Mouse (Mus musculus) hindlimb bud, embryonic 11.5 days (tissue): ENCODE measurements around the gene Sesn1.
A peak's percentile ranks its signal among the peaks of the same experiment; 100 is the strongest.

Experiments
- DNase-seq: peaks from one replicate; pipeline ENCODE4 v3.0.0-alpha.2; 2012; ENCODE audit warnings: low read depth, low spot score; ENCODE audit errors: extremely low spot score

Sesn1 gene

DNA sequence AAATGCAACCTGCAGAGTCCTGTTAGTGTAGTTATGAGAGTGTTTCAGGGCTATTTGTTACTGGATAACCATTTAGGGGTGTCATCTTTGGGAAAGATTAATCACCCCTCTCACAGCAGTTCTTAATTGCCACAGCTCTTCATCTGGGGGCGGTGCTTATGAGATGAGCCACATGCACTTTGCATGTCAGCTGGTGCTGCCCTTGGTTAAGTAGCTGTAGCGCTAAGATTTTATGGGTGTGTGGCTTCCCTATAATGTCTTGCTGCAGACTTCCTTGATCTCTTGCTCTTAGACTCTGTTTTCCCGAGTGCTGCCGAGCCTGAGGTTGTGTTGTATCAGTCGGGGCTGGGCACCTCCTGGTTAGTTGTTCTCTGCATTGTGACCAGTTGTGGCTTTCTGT lies 58.2 kb downstream of the Sesn1 start:
- DNase-seq, result no peak

DNA sequence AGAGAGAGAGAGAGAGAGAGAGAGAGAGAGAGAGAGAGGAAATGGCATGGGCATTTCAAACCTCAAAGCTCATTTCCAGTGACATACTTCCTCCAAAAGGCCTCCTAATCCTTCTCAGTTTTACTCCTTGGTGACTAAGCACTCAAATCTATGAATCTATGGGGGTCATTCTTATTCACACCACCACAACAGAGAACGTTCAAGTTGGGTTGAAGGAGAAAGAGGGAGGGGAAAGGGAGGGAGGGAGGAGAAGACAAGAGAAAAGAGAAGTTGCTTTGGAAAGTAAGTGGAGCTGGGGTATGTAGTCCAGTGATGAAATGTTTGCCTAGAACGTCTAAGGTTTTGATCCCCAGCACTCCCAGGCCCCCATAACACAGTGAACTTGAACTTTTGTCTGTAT lies 60.4 kb downstream of the Sesn1 start:
- DNase-seq, result no peak

DNA sequence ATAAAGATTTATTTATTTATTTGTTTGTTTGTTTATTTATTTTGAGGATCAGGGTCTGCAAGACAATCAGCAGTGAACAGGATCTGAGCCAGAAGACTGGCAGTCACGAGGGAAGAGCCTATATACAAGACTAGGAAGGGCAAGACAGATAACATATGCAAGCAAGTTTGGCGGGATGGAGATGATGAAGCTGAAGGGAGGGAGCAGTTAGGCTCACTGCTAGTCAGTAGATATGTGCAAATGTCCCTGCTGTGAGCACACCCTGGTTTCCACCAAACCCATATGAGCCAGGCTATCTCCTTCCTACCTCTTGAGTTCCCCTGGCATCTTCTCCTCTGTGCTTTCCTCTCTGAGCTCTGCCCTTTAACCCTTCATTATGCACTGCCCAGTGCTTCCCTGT lies 61.8 kb downstream of the Sesn1 start:
- DNase-seq, result no peak

DNA sequence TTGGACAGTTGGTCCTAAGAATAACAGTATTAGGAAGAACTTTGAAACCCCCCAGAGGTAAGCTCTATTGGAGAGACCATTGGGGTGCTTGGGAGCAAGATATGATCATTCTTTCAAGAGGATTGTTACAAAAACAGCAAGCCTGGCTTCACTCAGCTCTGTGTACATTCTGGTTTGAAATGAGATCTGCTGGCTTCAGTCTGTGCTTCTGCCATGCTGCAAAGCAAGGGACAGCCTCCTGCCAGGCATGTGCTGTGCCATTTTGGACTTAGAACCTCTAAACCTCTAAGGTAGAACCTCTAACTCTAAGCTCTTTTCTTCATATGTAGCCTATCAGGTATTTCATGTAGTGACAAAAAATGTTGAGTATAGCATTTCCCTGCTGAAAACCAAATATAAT lies 65.9 kb downstream of the Sesn1 start:
- no peak for DNase-seq

DNA sequence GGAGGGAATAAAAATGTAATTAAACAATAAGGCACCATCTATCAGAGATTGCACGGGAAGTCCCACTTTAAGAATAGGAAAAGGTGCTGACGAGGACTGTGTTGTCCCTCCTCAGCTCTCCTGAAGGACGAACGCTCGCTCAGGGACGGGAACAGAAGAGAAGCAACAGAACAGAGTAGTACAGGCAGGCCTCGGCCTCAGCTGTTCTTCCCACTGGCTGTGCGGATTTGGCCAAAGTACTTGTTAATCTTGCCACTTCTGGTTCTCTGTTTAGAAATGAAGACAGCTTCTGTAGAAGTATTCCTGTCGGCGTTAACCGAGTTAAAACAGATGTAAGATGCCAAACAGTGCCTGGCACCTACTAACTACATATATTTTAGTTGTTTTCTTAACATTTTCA lies 68.6 kb downstream of the Sesn1 start:
- DNase-seq, result no peak

DNA sequence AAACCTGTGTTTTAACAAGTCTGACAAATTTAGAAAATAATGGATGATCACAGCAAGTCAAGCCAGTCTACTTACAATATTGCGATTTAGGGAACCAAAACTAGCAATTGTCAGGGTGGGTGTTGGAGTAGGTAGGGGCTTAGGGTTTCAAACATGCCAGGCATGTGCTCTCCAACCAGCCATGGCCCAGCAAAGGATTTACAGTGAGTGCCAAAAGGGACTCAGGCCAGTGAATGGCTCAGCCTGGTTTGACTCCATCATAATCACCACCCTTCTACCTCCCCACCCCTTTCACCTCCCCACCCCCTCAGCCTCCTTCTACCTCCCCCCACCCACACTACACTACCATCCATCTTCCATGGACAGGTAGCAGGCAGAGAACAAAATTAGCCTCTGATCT lies 69.9 kb downstream of the Sesn1 start:
- DNase-seq, result no peak

DNA sequence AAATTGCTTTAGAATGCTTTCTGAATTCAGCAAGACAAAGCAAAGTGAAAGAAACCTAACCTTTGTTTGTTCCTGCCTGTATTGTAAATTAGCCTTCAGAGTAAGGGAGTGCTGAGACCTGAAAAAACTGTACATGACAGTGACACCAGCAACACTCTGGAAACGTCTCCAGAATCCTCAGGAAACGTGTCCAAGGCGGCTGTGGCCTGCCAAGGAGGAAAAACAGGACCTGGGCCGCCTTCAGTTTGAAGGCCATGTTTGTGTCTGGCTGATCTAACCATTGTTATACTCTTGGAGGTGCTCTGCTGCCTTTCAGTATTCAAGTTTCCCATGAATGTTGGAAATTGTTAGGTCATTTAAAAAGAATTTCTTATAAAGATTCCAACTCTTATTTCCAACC lies 70.5 kb downstream of the Sesn1 start:
- no peak for DNase-seq

DNA sequence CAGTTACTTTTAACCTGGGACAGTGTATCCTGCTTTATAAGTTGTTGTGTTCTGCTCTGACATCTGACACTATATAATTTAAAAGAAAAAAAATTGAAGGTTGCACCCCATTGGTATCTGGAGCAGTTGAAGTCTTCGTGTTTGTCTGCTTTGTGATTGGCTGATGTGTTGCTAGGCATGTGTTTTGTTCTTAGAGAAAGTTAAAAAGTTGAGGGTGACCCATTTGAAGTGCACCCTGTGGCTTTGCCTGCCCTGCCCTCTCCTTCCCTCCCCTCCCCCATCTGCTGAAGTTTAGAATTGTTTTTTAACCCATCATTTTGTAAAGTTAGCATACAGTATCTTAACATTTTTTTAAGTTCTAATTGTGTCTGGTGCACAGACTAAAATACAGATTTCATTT lies 71.0 kb downstream of the Sesn1 start:
- no peak for DNase-seq

DNA sequence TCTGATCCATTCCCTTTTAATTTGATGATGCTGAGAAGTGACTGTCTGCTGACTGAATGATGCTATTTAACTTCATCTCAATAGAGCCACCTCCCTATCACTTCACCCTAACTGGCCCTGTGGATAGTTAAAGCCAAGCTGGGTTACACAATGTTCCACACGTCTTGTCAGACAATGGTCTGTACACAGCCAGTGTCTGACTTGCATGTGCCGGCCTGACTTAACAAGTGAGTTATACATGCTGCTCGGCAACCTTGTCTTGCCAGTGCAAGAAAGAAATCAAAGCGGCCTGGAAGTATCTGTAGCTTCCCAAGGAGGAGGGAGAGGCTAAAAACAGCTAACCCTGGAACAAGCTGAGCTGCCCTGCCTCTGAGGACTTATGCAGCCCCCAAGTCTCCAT lies 71.7 kb downstream of the Sesn1 start:
- no peak for DNase-seq

DNA sequence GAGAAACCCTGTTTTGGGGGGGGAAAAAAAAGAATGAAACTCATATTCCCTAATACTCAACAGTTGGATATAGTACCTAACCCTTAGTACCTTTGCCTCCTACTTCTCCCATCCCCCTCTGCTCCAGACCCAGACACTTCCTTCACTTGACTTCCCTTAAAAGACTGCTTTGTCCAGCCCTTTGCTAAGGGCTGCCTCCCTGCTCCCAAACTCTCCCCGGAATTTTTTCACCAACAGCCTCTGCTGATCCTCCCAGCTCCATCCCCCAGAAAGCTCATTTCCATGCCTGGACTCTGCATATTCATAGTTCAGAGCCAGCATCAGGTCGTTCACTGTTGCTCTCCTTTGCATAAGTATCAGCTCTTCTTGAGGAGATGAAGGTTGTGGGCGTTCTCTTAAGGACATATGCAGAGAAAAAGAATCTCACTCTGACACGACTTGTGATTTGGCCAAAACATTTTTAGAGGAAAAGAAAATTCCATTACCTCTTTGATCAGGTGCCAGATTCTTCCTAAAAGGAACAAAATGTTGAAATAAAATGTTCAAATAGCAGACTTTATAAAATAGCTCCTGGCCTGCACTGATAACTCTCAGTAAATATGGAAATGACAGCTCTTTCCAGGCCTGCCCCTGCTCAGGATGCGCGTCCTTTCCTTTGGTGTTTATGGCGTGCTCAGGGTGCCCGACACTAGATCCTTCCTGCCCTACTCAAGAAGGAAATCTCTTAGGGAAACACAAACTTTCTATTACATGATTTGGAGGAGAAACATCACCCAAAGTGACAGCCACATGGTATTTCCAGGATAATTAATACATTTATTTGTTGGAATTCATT lies 74.2 kb downstream of the Sesn1 start:
- no peak for DNase-seq

DNA sequence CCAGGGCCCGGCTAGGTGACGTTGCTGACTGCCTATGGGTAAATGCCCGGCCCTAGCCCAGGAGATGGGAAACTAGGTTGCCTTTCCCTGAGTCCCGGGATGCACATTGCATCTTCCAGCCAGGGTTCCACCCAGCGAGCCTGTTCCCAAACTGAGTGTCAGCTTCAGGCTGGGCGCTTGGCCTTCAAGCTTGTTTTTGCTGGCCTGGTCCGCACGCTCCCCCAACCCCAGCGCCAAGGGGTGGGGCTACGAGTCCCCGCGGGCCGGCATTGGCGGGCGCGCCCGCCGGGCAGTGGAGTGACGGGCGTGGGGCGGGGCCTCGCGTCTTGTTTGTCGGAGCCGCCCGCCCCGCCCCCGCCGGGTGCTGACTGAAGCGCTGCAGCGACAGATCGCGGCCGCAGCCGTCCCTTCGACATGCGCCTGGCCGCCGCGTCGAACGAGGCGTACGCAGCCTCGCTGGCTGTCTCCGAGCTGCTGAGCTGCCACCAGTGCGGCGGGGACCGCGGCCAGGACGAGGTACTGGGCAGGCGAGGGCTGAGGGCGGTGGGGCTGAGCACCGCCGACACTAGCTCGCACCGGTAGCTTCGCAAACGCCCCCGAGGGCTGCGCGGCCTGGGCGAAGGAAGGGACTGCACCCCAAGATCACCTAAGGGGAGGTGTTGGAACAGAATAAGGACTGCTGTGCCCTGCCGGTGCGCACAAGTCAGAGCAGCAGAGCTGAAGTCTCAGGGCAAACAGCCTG lies 77.5 kb downstream of the Sesn1 start:
- peak; percentile 60 for DNase-seq

DNA sequence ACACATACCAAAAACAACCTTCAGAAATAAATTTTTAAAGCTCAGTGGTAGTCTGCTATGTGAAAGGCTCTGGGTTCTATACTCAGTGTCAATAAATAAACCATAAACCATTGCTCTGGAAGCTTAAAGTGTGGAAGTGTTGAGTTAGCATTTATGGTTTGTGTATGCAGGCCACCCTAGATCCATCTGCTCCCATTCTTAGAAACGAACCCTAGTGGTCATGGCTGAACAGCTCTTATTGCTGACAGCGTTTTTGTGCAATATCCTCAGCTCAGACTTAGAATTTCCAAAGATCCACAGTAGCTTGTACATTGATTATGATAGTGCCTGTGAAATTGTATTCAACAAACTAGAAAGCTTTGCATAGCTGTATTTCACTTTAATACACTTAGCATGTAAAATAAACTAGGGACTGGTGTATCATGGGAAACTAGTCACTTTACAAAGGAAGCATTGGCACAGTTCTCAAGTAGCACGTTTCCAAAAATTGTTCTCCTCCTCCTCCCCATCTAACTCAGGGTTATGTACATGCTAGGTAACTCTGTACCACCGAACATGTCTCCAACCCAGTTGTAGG lies 78.7 kb downstream of the Sesn1 start:
- DNase-seq, result no peak

DNA sequence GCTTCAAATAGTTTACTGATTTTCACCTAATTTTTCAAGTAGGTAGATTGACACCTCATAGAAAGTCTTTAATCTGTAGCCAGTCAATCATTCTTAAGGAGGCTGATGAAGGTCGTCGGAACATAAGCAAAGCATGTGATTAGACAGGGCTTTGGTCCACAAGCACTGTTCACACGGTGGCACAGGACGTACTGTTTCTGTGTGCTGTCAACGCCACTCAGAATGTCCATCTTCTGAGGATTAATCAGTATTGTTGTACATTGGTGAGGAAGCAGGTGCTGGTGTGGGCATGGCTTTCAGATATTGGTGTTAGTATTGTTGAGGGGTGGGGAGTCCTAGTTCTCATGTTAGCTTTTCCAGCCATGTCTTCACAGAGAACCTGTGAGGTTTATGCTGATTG lies 79.8 kb downstream of the Sesn1 start:
- DNase-seq, result no peak

DNA sequence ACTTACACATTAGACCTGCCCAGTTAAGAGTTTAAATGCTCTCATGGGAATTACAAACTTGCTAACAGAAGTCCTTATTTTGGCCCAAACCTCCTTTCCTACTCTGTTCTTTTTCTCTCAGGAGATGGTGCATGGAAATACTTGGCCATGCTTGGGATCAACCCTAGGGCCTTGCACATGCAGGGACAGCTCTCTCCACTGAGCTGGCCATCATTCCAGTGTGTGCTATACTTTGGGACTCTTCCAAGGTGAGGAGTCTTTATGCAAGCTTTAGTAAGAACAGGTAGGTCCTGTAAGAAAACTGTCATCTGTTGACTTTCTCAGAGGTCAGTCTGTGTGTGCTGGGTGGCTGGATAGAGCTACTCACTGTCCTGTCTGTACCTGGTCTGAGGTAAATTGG lies 80.8 kb downstream of the Sesn1 start:
- DNase-seq, result no peak

DNA sequence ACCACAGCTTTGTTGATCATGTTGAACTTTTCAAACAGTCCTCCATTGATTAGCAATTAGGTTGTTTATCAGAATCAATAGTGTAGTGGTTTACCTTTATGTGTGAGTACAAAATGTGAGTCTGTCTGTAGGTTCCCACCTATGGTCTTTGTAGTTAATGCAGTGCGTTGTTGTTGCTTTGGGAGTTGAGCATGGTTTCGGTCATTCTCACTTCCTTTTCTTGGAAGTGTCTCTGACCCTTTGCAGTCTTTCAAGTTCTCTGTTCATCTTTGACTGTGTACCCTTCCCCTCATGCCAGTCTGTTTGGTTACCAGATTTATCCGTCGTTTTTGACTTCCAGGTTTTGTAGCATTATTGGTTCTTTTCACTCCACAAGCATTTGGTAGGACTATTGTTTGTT lies 81.6 kb downstream of the Sesn1 start:
- DNase-seq, result no peak

DNA sequence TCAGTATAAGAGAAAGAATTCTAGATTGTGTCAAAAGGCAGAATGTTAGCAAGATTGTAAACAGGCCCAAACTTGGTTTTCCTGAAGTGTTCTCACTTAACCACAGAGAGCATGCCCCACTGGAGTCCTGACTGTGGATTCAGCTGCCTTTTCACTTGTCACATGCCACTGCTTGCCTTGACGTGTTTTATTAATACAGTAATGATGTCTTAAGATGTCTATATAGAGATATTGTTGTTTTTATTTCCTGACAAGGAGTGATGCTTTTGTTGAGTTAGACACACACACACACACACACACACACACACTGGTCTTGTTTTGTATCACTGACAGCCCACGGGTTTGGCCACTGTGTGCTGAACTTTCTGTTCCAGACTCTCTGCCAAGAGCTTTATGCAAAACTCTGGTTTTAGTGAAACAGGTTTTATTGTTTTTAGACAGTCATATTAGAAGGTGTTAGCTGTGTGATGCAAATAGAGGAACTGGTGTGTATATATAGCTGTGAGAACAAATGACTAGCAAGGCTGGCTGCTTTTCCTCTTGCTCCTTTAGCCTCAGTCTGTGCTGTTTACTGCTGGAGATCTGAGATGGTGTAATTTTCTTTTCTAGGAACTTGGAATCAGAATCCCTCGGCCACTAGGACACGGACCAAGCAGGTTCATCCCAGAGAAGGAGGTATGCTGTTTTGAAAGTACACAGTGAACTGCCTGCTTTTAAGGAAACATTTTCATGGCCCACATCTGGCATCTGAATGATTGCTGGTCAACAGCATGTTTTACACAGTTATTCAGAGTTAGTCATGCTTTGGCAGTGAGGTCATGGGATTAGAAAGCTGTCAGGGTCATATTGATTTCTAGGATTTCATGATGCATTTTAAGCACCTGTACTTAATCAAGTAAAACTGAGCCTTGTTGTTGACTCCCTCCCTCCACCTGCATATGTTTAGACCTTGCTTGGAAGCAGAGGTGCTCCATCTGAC lies 84.0 kb downstream of the Sesn1 start:
- no peak for DNase-seq

DNA sequence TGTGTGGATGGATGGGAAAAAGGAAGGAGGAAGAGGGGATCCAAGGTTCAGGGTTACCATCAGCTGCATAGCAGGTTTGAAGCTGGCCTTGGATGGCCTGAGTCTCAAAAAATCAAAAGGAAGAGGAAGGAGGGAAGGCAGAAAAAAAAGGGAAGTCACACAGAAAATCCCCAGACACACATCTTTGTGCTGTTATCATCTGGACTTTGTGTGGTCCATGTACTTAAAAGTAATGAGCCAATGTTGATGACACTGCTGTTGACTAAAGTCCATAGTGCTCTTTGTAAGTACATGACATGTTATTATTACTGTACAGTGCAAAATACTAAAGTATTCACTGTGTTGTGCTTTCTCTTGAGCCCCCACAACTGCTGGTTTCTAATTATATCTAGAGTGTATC lies 86.7 kb downstream of the Sesn1 start:
- DNase-seq, result no peak

DNA sequence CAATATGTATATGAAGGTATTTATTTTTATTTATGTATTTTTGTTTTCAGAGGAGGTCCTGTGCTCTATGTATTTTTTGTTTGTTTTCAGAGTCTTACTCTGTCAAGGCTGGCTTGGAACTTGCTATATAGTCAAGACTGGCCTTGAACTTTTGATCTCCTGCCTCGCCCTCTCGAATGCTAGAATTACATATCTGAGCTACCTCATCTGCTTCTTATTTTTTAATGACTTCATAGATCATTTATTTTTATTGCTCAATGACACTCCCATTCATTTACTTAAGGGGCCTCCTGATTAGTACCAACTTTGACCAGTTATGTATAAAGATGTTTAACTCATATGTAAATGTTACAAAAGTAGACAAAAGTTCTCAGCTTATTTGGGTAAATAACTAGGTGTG lies 87.1 kb downstream of the Sesn1 start:
- no peak for DNase-seq

DNA sequence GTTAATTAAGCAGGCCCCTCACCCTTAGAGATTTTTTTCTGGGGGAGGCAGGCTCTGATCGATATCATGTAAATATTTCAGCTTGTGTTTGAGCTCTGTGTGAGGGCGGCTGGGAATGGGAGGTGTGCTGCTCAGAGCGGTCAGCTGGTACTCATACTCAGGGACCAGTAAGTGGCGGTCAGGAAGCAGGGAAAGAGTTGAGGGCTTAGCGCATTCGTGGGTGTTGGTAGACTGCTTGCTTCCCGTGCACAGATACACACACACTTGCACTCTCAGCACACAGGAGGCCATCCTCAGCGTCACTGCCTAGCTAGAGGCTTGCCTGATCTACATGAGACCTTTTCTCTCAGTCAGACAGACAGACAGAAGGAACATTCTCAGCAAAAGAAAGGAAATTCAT lies 91.7 kb downstream of the Sesn1 start:
- no peak for DNase-seq

DNA sequence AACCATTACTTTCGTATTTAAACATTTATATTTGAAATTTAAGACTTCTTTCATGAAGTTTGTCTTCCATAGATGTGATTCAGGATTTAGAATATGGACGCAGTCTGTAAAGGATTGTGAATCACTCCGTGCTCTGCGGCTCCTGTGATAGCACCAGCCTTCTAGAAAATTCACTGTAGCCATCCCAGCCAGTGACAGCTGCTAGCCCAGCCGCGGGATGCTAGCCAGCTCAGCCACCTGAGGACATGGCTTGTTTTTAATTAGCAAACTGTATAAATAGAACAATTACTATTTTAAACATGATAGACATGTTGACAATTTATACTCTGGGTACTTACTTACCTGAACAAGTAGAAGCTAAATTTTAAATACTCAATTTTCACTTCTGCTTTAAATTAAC lies 92.1 kb downstream of the Sesn1 start:
- DNase-seq, result no peak

DNA sequence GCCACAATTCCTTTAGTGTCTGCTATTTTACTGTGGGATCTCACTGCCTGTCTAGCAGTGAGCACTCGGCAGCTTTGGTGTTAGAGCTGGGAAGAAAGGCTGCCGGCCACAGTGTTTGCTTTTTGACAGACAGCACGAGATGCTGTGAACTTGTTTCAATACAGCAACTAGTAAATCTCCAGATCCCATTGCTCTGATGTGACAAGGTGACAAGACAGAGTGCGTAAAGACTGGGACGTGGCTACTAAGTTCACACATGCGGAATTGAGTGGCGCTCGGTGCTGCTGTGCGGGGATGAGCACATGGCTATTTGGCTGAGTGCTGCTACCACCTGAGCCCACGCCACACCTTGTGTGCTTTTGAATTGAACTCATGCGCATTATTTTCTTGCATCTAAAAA lies 97.7 kb downstream of the Sesn1 start:
- no peak for DNase-seq
